Mouse (Mus musculus): ENCODE data around the gene Supv3l1. TPM values are rescaled to one million over a fixed set of nuclear protein-coding genes. Genes with fewer than 3 reads are reported as not detected.

Supv3l1 gene
- 15.5 and 17.5 TPM in 2 replicates for polyA plus RNA-seq (2012; rRNA removed)

GRCm38 (mm10) chr10:62449364-62450279 is at the start of gene Supv3l1, which contains the start of gene 4930507D05Rik:
Supv3l1 (minus strand) TSS chr10:62449738.
4930507D05Rik (plus strand) TSS chr10:62449489.

GRCm38 (mm10) chr10:62486618-62487415 is 37.3 kb upstream of the Supv3l1 start, which contains the start of gene Vps26a:
Vps26a (minus strand) TSS chr10:62486805.

GRCm38 (mm10) chr10:62422255-62422654 is 27.3 kb downstream of the Supv3l1 start, which contains the start of gene Hkdc1:
Hkdc1 (minus strand) TSS chr10:62422491.

GRCm38 (mm10) chr10:62379808-62380207 is 69.7 kb downstream of the Supv3l1 start, which contains the start of gene Hk1:
Hk1 (minus strand) TSS chr10:62379908.

Other genes with a start within 250 kb of the Supv3l1 start
- gene Tspan15, start 218.5 kb downstream of the Supv3l1 start, polyA plus RNA-seq (2012; rRNA removed): 6.0 and 6.5 TPM in 2 replicates
- gene Tacr2, start 197.3 kb downstream of the Supv3l1 start, polyA plus RNA-seq (2012; rRNA removed): not detected in 2 replicates
- 55.1 and 58.8 TPM in 2 replicates for gene Hk1, start 69.8 kb downstream of the Supv3l1 start, polyA plus RNA-seq (2012; rRNA removed)
- gene Hkdc1, start 27.2 kb downstream of the Supv3l1 start, polyA plus RNA-seq (2012; rRNA removed): 3.7 and 4.4 TPM in 2 replicates
- 0.08 and 0.13 TPM in 2 replicates for gene 4930507D05Rik, start 249 bp downstream of the Supv3l1 start, polyA plus RNA-seq (2012; rRNA removed)
- 15.3 and 18.9 TPM in 2 replicates for gene Vps26a, start 37.1 kb upstream of the Supv3l1 start, polyA plus RNA-seq (2012; rRNA removed)
- gene Srgn, start 77.7 kb upstream of the Supv3l1 start, polyA plus RNA-seq (2012; rRNA removed): 24.8 and 34.5 TPM in 2 replicates
- gene Kif1bp, start 128.7 kb upstream of the Supv3l1 start, polyA plus RNA-seq (2012; rRNA removed): 9.2 and 9.6 TPM in 2 replicates
- gene Ddx21, start 152.5 kb upstream of the Supv3l1 start, polyA plus RNA-seq (2012; rRNA removed): 35.4 and 38.2 TPM in 2 replicates
- 23.9 and 26.9 TPM in 2 replicates for gene Ddx50, start 201.5 kb upstream of the Supv3l1 start, polyA plus RNA-seq (2012; rRNA removed)